Mouse (Mus musculus): Measurements from ENCODE around the gene Gm867. TPM values are rescaled to one million over a fixed set of nuclear protein-coding genes. Genes with fewer than 3 reads are reported as not detected.

Gm867 gene
- polyA plus RNA-seq, 1 experiment from 2014 or later, result 2.3 TPM

DNA sequence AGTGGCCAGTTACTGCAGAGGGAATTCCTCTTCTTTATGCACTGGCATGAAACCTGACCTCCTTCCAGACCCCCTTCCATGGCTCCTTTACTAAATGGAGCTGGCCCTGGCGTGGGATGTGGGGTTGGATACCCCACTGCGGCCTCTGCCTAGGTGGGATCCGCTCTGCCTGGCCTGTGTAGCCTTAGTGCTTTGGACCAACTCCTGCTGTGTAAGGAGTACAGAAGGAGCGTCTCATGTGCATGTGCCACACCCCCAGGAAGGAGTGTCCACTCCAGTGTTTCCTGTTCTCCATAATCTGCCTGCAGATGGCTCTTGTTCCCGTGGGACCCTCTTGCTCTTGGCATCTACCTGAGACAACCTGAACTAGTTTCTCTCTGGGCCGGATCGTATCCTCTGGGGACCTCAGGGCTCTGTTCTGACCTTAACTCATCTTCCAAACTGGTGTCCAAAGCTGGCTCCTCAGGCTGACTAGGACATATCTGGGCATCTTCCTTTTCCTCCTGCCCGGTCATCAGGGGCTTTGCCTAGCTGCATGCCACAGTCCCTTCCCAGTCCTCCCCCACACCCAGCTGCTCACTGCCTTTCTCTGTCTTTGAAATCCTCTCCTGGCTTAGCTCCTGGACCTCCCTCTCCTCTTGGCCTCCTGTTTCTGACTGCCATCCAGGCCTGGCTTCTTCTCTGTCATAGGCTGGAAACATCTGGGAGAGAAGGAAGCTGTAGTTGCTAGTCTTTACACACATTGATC, 50.9 kb downstream of the Gm867 start:
- Histone ChIP-seq H3K4me2 (no peak overlapping the region), H3K27me3 (replicated peaks) (no peaks in the 10 kb centered on the region), H3K4me1 (peaks cover 8% of the 10 kb centered on the region), H3K27ac (replicated peaks) (no peak overlapping the region), H3K4me3 (replicated peaks) (no peak overlapping the region), H3K9me3 (replicated peaks) (no peaks in the 10 kb centered on the region), H3K36me3 (peaks cover 7% of the 10 kb centered on the region; the same call in 1 of the 2 replicates), H3K9ac (replicated peaks) (no peak overlapping the region)
- no peak for ATAC-seq (ENCODE audit: low FRiP score)
- 55% methylated on average over 8 of the region's 8 CpGs for WGBS

Other genes with a start within 250 kb of the Gm867 start
- 32.9 and 35.8 TPM in 2 replicates for gene Cabin1, start 176.3 kb downstream of the Gm867 start, polyA plus RNA-seq (2015; fragmentation: Nextera tagmentation; extraction: Ambion mirVana)
- gene Ddt, start 167.3 kb downstream of the Gm867 start, polyA plus RNA-seq (2015; fragmentation: Nextera tagmentation; extraction: Ambion mirVana), result 91.4 and 101 TPM in 2 replicates
- 0.29 TPM in 1 of 2 replicates, not detected in the other for gene Gm20441, start 159.7 kb downstream of the Gm867 start, polyA plus RNA-seq (2015; fragmentation: Nextera tagmentation; extraction: Ambion mirVana)
- gene Gstt3, start 159.3 kb downstream of the Gm867 start, polyA plus RNA-seq (2015; fragmentation: Nextera tagmentation; extraction: Ambion mirVana), result 1.3 and 5.3 TPM in 2 replicates
- gene Gstt1, start 142.1 kb downstream of the Gm867 start, polyA plus RNA-seq (2015; fragmentation: Nextera tagmentation; extraction: Ambion mirVana), result 9.6 and 13.8 TPM in 2 replicates
- not detected in 2 replicates for gene Gstt4, start 118.1 kb downstream of the Gm867 start, polyA plus RNA-seq (2015; fragmentation: Nextera tagmentation; extraction: Ambion mirVana)
- 6.3 and 16.2 TPM in 2 replicates for gene Gstt2, start 103.2 kb downstream of the Gm867 start, polyA plus RNA-seq (2015; fragmentation: Nextera tagmentation; extraction: Ambion mirVana)
- 1,840 and 1,880 TPM in 2 replicates for gene Mif, start 80.4 kb downstream of the Gm867 start, polyA plus RNA-seq (2015; fragmentation: Nextera tagmentation; extraction: Ambion mirVana)
- 1.2 and 1.9 TPM in 2 replicates for gene Derl3, start 47.3 kb downstream of the Gm867 start, polyA plus RNA-seq (2015; fragmentation: Nextera tagmentation; extraction: Ambion mirVana)
- gene Smarcb1, start 19.1 kb downstream of the Gm867 start, polyA plus RNA-seq (2015; fragmentation: Nextera tagmentation; extraction: Ambion mirVana), result 229 and 243 TPM in 2 replicates
- 166 and 190 TPM in 2 replicates for gene Chchd10, start 7.5 kb downstream of the Gm867 start, polyA plus RNA-seq (2015; fragmentation: Nextera tagmentation; extraction: Ambion mirVana)
- gene Mmp11, start 4.2 kb downstream of the Gm867 start, polyA plus RNA-seq (2015; fragmentation: Nextera tagmentation; extraction: Ambion mirVana), result 18.6 and 25.4 TPM in 2 replicates
- 1.0 and 1.4 TPM in 2 replicates for gene Vpreb3, start 2.4 kb upstream of the Gm867 start, polyA plus RNA-seq (2015; fragmentation: Nextera tagmentation; extraction: Ambion mirVana)
- gene Gm5134, start 13.8 kb upstream of the Gm867 start, polyA plus RNA-seq (2015; fragmentation: Nextera tagmentation; extraction: Ambion mirVana), result 0.08 TPM in 1 of 2 replicates, not detected in the other
- gene Zfp280b, start 92.0 kb upstream of the Gm867 start, polyA plus RNA-seq (2015; fragmentation: Nextera tagmentation; extraction: Ambion mirVana), result 10.3 and 15.3 TPM in 2 replicates
- not detected in 2 replicates for gene Slc5a4b, start 170.3 kb upstream of the Gm867 start, polyA plus RNA-seq (2015; fragmentation: Nextera tagmentation; extraction: Ambion mirVana)
- 0.11 and 0.22 TPM in 2 replicates for gene Slc5a4a, start 206.8 kb upstream of the Gm867 start, polyA plus RNA-seq (2015; fragmentation: Nextera tagmentation; extraction: Ambion mirVana)

All from neural tube, embryonic 15.5 days (tissue).